Mouse (Mus musculus): ENCODE measurements around the gene Dlg2. TPM values are rescaled to one million over a fixed set of nuclear protein-coding genes. Genes with fewer than 3 reads are reported as not detected.

Dlg2 gene
- polyA plus RNA-seq, 1 experiment = 0.01 TPM

- Histone ChIP-seq H3K79me3 (ENCODE audit: low read depth) (no peaks in the 10 kb centered on the region), H3K36me3 (ENCODE audit: control insufficient read depth, insufficient read depth) (no peaks in the 10 kb centered on the region), H3K27me3 (ENCODE audit: control insufficient read depth, insufficient read depth, insufficient read length) (no peaks in the 10 kb centered on the region), H3K79me2 (ENCODE audit: control insufficient read depth, insufficient read depth) (no peaks in the 10 kb centered on the region), H3K4me3 (ENCODE audit: insufficient read depth, poor library complexity, severe bottlenecking) (no peak overlapping the region), H3ac (ENCODE audit: control insufficient read depth, insufficient read length, low read depth) (no peak overlapping the region)
- TF ChIP-seq MYOG (IDR thresholded peaks at IDR 0.05; ENCODE audit: control insufficient read depth, extremely low read depth, insufficient read length) (no peak), MAX (IDR thresholded peaks at IDR 0.05) (no peak), MYOD1 (IDR thresholded peaks at IDR 0.05; ENCODE audit: control insufficient read depth, insufficient read length, low read depth) (no peak), CEBPB (IDR thresholded peaks at IDR 0.05; ENCODE audit: low read depth) (no peak), CTCF (IDR thresholded peaks at IDR 0.05; ENCODE audit: control insufficient read depth, insufficient read depth, insufficient read length) (no peak), USF1 (IDR thresholded peaks at IDR 0.05; ENCODE audit: low read depth) (no peak), FOSL1 (IDR thresholded peaks at IDR 0.05; ENCODE audit: insufficient read depth, low read length, poor library complexity, severe bottlenecking) (no peak)
Observed at GRCm38 (mm10) chr7:91063297-91064040, 587.0 kb downstream of the Dlg2 start.

GRCm38 (mm10) chr7:91071751-91072707, 595.6 kb downstream of the Dlg2 start:
- Histone ChIP-seq H3K79me2 (ENCODE audit: control insufficient read depth, insufficient read depth) (no peaks in the 10 kb centered on the region), H3K4me3 (ENCODE audit: insufficient read depth, poor library complexity, severe bottlenecking) (no peak overlapping the region), H3K36me3 (ENCODE audit: control insufficient read depth, insufficient read depth) (no peaks in the 10 kb centered on the region), H3K79me3 (ENCODE audit: low read depth) (no peaks in the 10 kb centered on the region), H3K27me3 (ENCODE audit: control insufficient read depth, insufficient read depth, insufficient read length) (no peaks in the 10 kb centered on the region), H3ac (ENCODE audit: control insufficient read depth, insufficient read length, low read depth) (no peak overlapping the region)
- TF ChIP-seq USF1 (IDR thresholded peaks at IDR 0.05; ENCODE audit: low read depth) (no peak), MAX (IDR thresholded peaks at IDR 0.05) (no peak), MYOG (IDR thresholded peaks at IDR 0.05; ENCODE audit: control insufficient read depth, extremely low read depth, insufficient read length) (no peak), CEBPB (IDR thresholded peaks at IDR 0.05; ENCODE audit: low read depth) (no peak), MYOD1 (IDR thresholded peaks at IDR 0.05; ENCODE audit: control insufficient read depth, insufficient read length, low read depth) (no peak), CTCF (IDR thresholded peaks at IDR 0.05; ENCODE audit: control insufficient read depth, insufficient read depth, insufficient read length) (no peak), FOSL1 (IDR thresholded peaks at IDR 0.05; ENCODE audit: insufficient read depth, low read length, poor library complexity, severe bottlenecking) (no peak)

- H3K4me3 ChIP-seq (ENCODE audit: insufficient read depth, poor library complexity, severe bottlenecking) = no peak overlapping the region
- no peaks in the 10 kb centered on the region for H3K36me3 ChIP-seq (ENCODE audit: control insufficient read depth, insufficient read depth)
- TF ChIP-seq MYOD1 (IDR thresholded peaks at IDR 0.05; ENCODE audit: control insufficient read depth, insufficient read length, low read depth) (no peak), MAX (IDR thresholded peaks at IDR 0.05) (no peak), CTCF (IDR thresholded peaks at IDR 0.05; ENCODE audit: control insufficient read depth, insufficient read depth, insufficient read length) (no peak), MYOG (IDR thresholded peaks at IDR 0.05; ENCODE audit: control insufficient read depth, extremely low read depth, insufficient read length) (no peak), FOSL1 (IDR thresholded peaks at IDR 0.05; ENCODE audit: insufficient read depth, low read length, poor library complexity, severe bottlenecking) (no peak), USF1 (IDR thresholded peaks at IDR 0.05; ENCODE audit: low read depth) (no peak), CEBPB (IDR thresholded peaks at IDR 0.05; ENCODE audit: low read depth) (no peak)
- H3K27me3 ChIP-seq (ENCODE audit: control insufficient read depth, insufficient read depth, insufficient read length) = no peaks in the 10 kb centered on the region
- no peaks in the 10 kb centered on the region for H3K79me2 ChIP-seq (ENCODE audit: control insufficient read depth, insufficient read depth)
- no peaks in the 10 kb centered on the region for H3K79me3 ChIP-seq (ENCODE audit: low read depth)
- H3ac ChIP-seq (ENCODE audit: control insufficient read depth, insufficient read length, low read depth) = no peak overlapping the region
Observed at GRCm38 (mm10) chr7:91086071-91086470, 609.6 kb downstream of the Dlg2 start.

GRCm38 (mm10) chr7:91089211-91089930, 612.9 kb downstream of the Dlg2 start:
- Histone ChIP-seq H3K79me3 (ENCODE audit: low read depth) (no peaks in the 10 kb centered on the region), H3K4me3 (ENCODE audit: insufficient read depth, poor library complexity, severe bottlenecking) (no peak overlapping the region), H3K36me3 (ENCODE audit: control insufficient read depth, insufficient read depth) (no peaks in the 10 kb centered on the region), H3K27me3 (ENCODE audit: control insufficient read depth, insufficient read depth, insufficient read length) (no peaks in the 10 kb centered on the region), H3ac (ENCODE audit: control insufficient read depth, insufficient read length, low read depth) (no peak overlapping the region), H3K79me2 (ENCODE audit: control insufficient read depth, insufficient read depth) (no peaks in the 10 kb centered on the region)
- TF ChIP-seq MYOD1 (IDR thresholded peaks at IDR 0.05; ENCODE audit: control insufficient read depth, insufficient read length, low read depth) = no peak
- TF ChIP-seq USF1 (IDR thresholded peaks at IDR 0.05; ENCODE audit: low read depth) = no peak
- TF ChIP-seq FOSL1 (IDR thresholded peaks at IDR 0.05; ENCODE audit: insufficient read depth, low read length, poor library complexity, severe bottlenecking) = no peak
- no peak for TF ChIP-seq MYOG (IDR thresholded peaks at IDR 0.05; ENCODE audit: control insufficient read depth, extremely low read depth, insufficient read length)
- TF ChIP-seq CEBPB (IDR thresholded peaks at IDR 0.05; ENCODE audit: low read depth) = no peak
- no peak for TF ChIP-seq CTCF (IDR thresholded peaks at IDR 0.05; ENCODE audit: control insufficient read depth, insufficient read depth, insufficient read length)
- no peak for TF ChIP-seq MAX (IDR thresholded peaks at IDR 0.05)

- TF ChIP-seq MAX (IDR thresholded peaks at IDR 0.05) (no peak), CEBPB (IDR thresholded peaks at IDR 0.05; ENCODE audit: low read depth) (no peak), MYOD1 (IDR thresholded peaks at IDR 0.05; ENCODE audit: control insufficient read depth, insufficient read length, low read depth) (no peak), MYOG (IDR thresholded peaks at IDR 0.05; ENCODE audit: control insufficient read depth, extremely low read depth, insufficient read length) (no peak), FOSL1 (IDR thresholded peaks at IDR 0.05; ENCODE audit: insufficient read depth, low read length, poor library complexity, severe bottlenecking) (no peak), USF1 (IDR thresholded peaks at IDR 0.05; ENCODE audit: low read depth) (no peak), CTCF (IDR thresholded peaks at IDR 0.05; ENCODE audit: control insufficient read depth, insufficient read depth, insufficient read length) (no peak)
- Histone ChIP-seq H3K79me3 (ENCODE audit: low read depth) (no peaks in the 10 kb centered on the region), H3K79me2 (ENCODE audit: control insufficient read depth, insufficient read depth) (no peaks in the 10 kb centered on the region), H3K36me3 (ENCODE audit: control insufficient read depth, insufficient read depth) (no peaks in the 10 kb centered on the region), H3K27me3 (ENCODE audit: control insufficient read depth, insufficient read depth, insufficient read length) (no peaks in the 10 kb centered on the region), H3K4me3 (ENCODE audit: insufficient read depth, poor library complexity, severe bottlenecking) (no peak overlapping the region), H3ac (ENCODE audit: control insufficient read depth, insufficient read length, low read depth) (no peak overlapping the region)
Observed at GRCm38 (mm10) chr7:91090317-91090829, 613.9 kb downstream of the Dlg2 start.

Data from C2C12 (cell line).